ENCODE assay signal across 26 mouse cellular contexts in genomic region chr11:20586180-20586579, GRCm38 (mm10).
"Had no signal": no experiment of that assay in that cellular context is flagged by ENCODE, and none has a peak within 500 bp of the region (broad histone marks: within the 10 kb centered on the region; RNA-seq: fewer than 3 reads in every experiment).

No protein-coding gene starts in this region.

- H3K9me3 ChIP-seq: heart, embryonic 10.5 days; heart, embryonic 12.5 days; hindbrain, embryonic 10.5 days; hindbrain, embryonic 12.5 days; intestine, embryonic 15.5 days; limb, embryonic 10.5 days; limb, embryonic 12.5 days; liver, embryonic 13.5 days had no signal

- H3K36me3 ChIP-seq: heart, embryonic 10.5 days; heart, embryonic 12.5 days; hindbrain, embryonic 10.5 days; hindbrain, embryonic 12.5 days; intestine, embryonic 15.5 days; limb, embryonic 10.5 days; limb, embryonic 12.5 days; liver, embryonic 13.5 days had no signal

- H3K4me2 ChIP-seq: heart, embryonic 12.5 days; hindbrain, embryonic 12.5 days; hindbrain, embryonic 14.5 days; intestine, embryonic 15.5 days; limb, embryonic 12.5 days; liver, embryonic 11.5 days; liver, embryonic 13.5 days had no signal

- H3K27me3 ChIP-seq: heart, embryonic 12.5 days; hindbrain, embryonic 12.5 days; intestine, embryonic 15.5 days; limb, embryonic 12.5 days; liver, embryonic 13.5 days had no signal

- ATAC-seq: hindbrain, embryonic 16.5 days; inflammation-experienced regulatory T-cells, adult 6 months; intestine, embryonic 15.5 days had no signal

- H3K4me3 ChIP-seq: gastrocnemius, adult 2 months; heart, embryonic 10.5 days; heart, embryonic 12.5 days; hindbrain, embryonic 10.5 days; hindbrain, embryonic 12.5 days; intestine, embryonic 15.5 days; layer of hippocampus, adult 2 months; left cerebral cortex, adult 2 months; limb, embryonic 10.5 days; limb, embryonic 12.5 days; liver, embryonic 13.5 days had no signal

- H3K4me1 ChIP-seq: hindbrain, embryonic 10.5 days; intestine, embryonic 15.5 days had no signal

- H3K9ac ChIP-seq: heart, embryonic 12.5 days; hindbrain, embryonic 12.5 days; hindbrain, embryonic 14.5 days; intestine, embryonic 15.5 days; limb, embryonic 12.5 days; liver, embryonic 13.5 days had no signal

- DNase-seq: gastrocnemius, adult 2 months; gastrocnemius, postnatal 10 days; gastrocnemius, postnatal 25 days; heart, adult 18-20 months; heart, postnatal 10 days; heart, postnatal 4 days; kidney, adult 18-20 months; kidney, adult 8-10 months; kidney, postnatal 10 days; kidney, postnatal 25 days; kidney, postnatal 4 days; liver; liver, embryonic 13.5 days had no signal

- H3K27ac ChIP-seq: gastrocnemius, adult 2 months; heart, embryonic 10.5 days; hindbrain, embryonic 10.5 days; hindbrain, embryonic 12.5 days; hindbrain, embryonic 14.5 days; intestine, embryonic 15.5 days; layer of hippocampus, adult 2 months; left cerebral cortex, adult 2 months; limb, embryonic 10.5 days; limb, embryonic 12.5 days; liver, embryonic 13.5 days had no signal
